Mouse (Mus musculus) small intestine, adult 2 months (tissue): ENCODE measurements around the gene Ssbp2. TPM values are rescaled to one million over a fixed set of nuclear protein-coding genes. Genes with fewer than 3 reads are reported as not detected.

ENCODE experiments used
- H3K27ac ChIP-seq: fragments of 200-500 bp; 2 replicates; pipeline ENCODE4 v1.5.1; 2012; ENCODE audit warnings: low read depth, low read length, control low read depth, inconsistent platforms; ENCODE audit not compliant: insufficient read depth
- H3K27me3 ChIP-seq: fragments of 200-500 bp; 2 replicates; pipeline ENCODE4 v1.6.1; 2012; ENCODE audit warnings: mild to moderate bottlenecking, moderate library complexity, low read length, inconsistent platforms; ENCODE audit not compliant: control insufficient read depth, insufficient read depth
- H3K36me3 ChIP-seq: fragments of 200-500 bp; 2 replicates; pipeline ENCODE4 v1.6.1; 2012; ENCODE audit warnings: mild to moderate bottlenecking, low read length, control low read depth, inconsistent platforms; ENCODE audit not compliant: control insufficient read depth, insufficient read depth
- H3K4me1 ChIP-seq: fragments of 200-500 bp; 2 replicates; pipeline ENCODE4 v1.6.1; 2012; ENCODE audit warnings: low read length, inconsistent platforms, mixed read lengths; ENCODE audit not compliant: control insufficient read depth, insufficient read depth, insufficient read length
- H3K4me3 ChIP-seq: fragments of 200-500 bp; 2 replicates; pipeline ENCODE4 v1.5.1; 2012; ENCODE audit warnings: low read depth, mild to moderate bottlenecking, control low read depth, inconsistent platforms, low read length, moderate library complexity
- CTCF ChIP-seq: fragments of 200-500 bp; IDR thresholded peaks from 2 replicates; pipeline ENCODE4 v1.5.1; 2012; ENCODE audit warnings: low read depth, mild to moderate bottlenecking, control low read depth, inconsistent platforms, low read length, moderate library complexity, mixed read lengths; ENCODE audit not compliant: insufficient replicate concordance, insufficient read length; ENCODE audit errors: extremely low read depth
- POLR2A ChIP-seq: fragments of 200-500 bp; IDR thresholded peaks from 2 replicates; pipeline ENCODE4 v1.6.1; 2012; ENCODE audit warnings: low read depth, mild to moderate bottlenecking, control low read depth, inconsistent platforms, low read length, moderate library complexity
- WGBS: fragments of 180-500 bp; shearing (Covaris S2); methylation state at CpG from one replicate; pipeline ENCODE4 v1.1.7; 2018; 5-methylcytosine and 5-hydroxymethylcytosine counted together
- polyA plus RNA-seq: library from polyadenylated mRNA; depleted of rRNA; stranded (reverse); fragments of >200 nt; gene quantifications from 2 replicates; pipeline ENCODE4 v1.2.3, GENCODE M21; 2012; rRNA removed

Ssbp2 gene
- polyA plus RNA-seq, result 3.4 and 4.2 TPM in 2 replicates

- peaks cover 12% of the 10 kb centered on the region for H3K27me3 ChIP-seq
- peaks cover 7% of the 10 kb centered on the region for H3K4me1 ChIP-seq
- H3K4me3 ChIP-seq, result peak within 1 kb of the TSS; percentile 75
- H3K27ac ChIP-seq, result peak within 1 kb of the TSS; percentile 70
- TF ChIP-seq CTCF, result no peak
- TF ChIP-seq POLR2A, result no peak; the same call in 1 of the 2 replicates
- no peaks in the 10 kb centered on the region for H3K36me3 ChIP-seq
- 11% methylated on average over 29 of the region's 29 CpGs for WGBS
These were observed at the start of gene Ssbp2 for GRCm38 (mm10) chr13:91459896-91460620. Ssbp2 (plus strand) TSS chr13:91460283.

GRCm38 (mm10) chr13:91413752-91414503 lies 46.2 kb upstream of the Ssbp2 start:
- Histone ChIP-seq H3K27ac (no peak overlapping the region), H3K36me3 (no peaks in the 10 kb centered on the region), H3K4me1 (no peaks in the 10 kb centered on the region), H3K4me3 (no peak overlapping the region), H3K27me3 (no peaks in the 10 kb centered on the region)
- WGBS, result 61% methylated on average over 5 of the region's 5 CpGs
- no peak for TF ChIP-seq CTCF
- no peak for TF ChIP-seq POLR2A

GRCm38 (mm10) chr13:91415896-91416295 lies 44.2 kb upstream of the Ssbp2 start:
- 71% methylated on average over 4 of the region's 4 CpGs for WGBS
- no peak overlapping the region for H3K27ac ChIP-seq
- TF ChIP-seq CTCF (no peak), POLR2A (no peak)
- no peak overlapping the region for H3K4me3 ChIP-seq
- H3K36me3 ChIP-seq, result no peaks in the 10 kb centered on the region
- H3K27me3 ChIP-seq, result no peaks in the 10 kb centered on the region
- H3K4me1 ChIP-seq, result no peaks in the 10 kb centered on the region

- Histone ChIP-seq H3K4me1 (no peaks in the 10 kb centered on the region), H3K27me3 (no peaks in the 10 kb centered on the region), H3K4me3 (no peak overlapping the region), H3K27ac (no peak overlapping the region), H3K36me3 (no peaks in the 10 kb centered on the region)
- TF ChIP-seq POLR2A (no peak), CTCF (no peak)
- 82% methylated on average over 2 of the region's 2 CpGs for WGBS
These were observed 43.4 kb upstream of the Ssbp2 start for GRCm38 (mm10) chr13:91416698-91417097.

- H3K4me3 ChIP-seq, result no peak overlapping the region
- TF ChIP-seq CTCF (no peak), POLR2A (no peak)
- no peaks in the 10 kb centered on the region for H3K27me3 ChIP-seq
- WGBS, result 12% methylated on average over 9 of the region's 9 CpGs
- no peaks in the 10 kb centered on the region for H3K36me3 ChIP-seq
- no peaks in the 10 kb centered on the region for H3K4me1 ChIP-seq
- H3K27ac ChIP-seq, result no peak overlapping the region
These were observed 38.6 kb upstream of the Ssbp2 start for GRCm38 (mm10) chr13:91421387-91421949.

- no peak for TF ChIP-seq CTCF
- TF ChIP-seq POLR2A, result no peak
- no peak overlapping the region for H3K27ac ChIP-seq
- H3K4me1 ChIP-seq, result 0 out of 2 replicates have a peak, but pooled peaks cover 1% of the 10 kb centered on the region
- 15% methylated on average over 5 of the region's 5 CpGs for WGBS
- no peaks in the 10 kb centered on the region for H3K36me3 ChIP-seq
- peak overlapping the region; percentile 30 for H3K4me3 ChIP-seq
- H3K27me3 ChIP-seq, result no peaks in the 10 kb centered on the region; the same call in 1 of the 2 replicates
These were observed 29.2 kb upstream of the Ssbp2 start for GRCm38 (mm10) chr13:91430867-91431266.
